Mouse (Mus musculus): ENCODE data around the gene Kcnf1. TPM values are rescaled to one million over a fixed set of nuclear protein-coding genes. Genes with fewer than 3 reads are reported as not detected.

Gene Kcnf1
- total RNA-seq, 2 experiments from 2014 or later = 4.2 to 15.5 TPM

DNA sequence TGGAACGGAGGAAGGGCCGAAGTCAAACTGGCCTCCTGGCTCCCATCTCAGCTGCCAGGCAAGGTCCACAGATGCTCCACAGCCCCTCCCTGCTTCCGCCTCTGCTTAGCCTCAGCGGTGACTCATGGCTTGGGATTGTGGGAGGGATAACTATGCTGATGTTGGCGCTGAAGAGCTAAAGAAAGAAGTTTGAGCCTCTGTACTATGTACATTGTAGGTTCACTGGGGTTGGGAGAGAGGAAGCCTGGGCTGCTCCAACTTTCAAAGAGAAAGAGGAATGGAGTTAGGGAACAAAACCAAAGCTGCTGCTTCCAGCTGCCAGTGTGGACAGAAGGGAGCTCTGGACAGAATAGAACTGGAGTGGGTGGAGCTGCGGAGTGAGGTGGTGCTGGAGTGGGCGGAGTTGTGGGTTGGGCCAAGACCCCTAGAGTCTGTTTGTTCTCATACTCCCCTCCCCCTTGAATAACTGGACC is 7.7 kb upstream of the Kcnf1 start:
- intact Hi-C loops (cut with DNase I) = no loop called here
- no peak overlapping the region for H3K4me3 ChIP-seq
- no peak for TF ChIP-seq CTCF (IDR thresholded peaks at IDR 0.05)
- DNase-seq = peak; percentile 28
- no peak overlapping the region for H3K27ac ChIP-seq

GRCm38 (mm10) chr12:17183788-17184187 is 7.1 kb upstream of the Kcnf1 start:
- H3K27ac ChIP-seq = no peak overlapping the region
- TF ChIP-seq CTCF (IDR thresholded peaks at IDR 0.05) = no peak
- intact Hi-C loops (cut with DNase I) = no loop called here
- H3K4me3 ChIP-seq = no peak overlapping the region
- DNase-seq = no peak

DNA sequence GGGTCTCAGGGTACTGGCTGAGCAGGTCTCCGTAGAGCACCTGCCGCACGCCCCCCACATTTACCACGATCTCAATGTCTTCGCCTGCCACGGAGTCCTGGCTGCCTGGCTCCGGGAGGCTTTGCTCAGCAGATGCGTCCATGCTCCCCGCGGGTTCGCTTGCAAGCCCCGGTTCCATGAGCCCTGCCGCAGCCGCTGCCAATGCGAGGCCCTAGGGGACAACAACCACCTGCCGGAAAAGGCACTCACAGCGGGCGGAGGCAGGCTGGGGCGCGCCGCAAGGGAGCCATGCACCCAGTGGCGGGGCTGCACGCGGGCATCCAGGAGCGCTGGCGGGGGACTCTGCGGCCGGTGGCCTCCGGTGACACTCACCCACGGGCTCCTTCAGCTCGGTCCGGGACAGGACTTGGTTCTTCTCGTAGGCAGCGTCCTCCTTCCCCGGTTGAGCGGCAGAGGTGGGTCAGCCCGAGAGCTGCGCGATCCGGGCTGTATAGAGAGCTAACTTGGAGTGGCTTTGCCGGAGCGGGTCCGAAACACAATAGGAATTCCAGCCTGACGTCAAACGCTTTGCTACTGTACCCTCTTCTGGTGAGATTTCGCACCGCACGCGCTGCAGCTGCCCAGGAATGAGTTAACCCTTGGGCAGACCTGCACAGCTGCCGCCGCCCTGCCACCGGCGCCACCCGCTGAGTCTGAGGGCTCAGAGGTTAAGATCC is 489 bp downstream of the Kcnf1 start:
- peak; percentile 62 for DNase-seq
- peak overlapping the region; percentile 44 for H3K27ac ChIP-seq
- TF ChIP-seq CTCF (IDR thresholded peaks at IDR 0.05) = no peak
- intact Hi-C loops (cut with DNase I) = loop anchor here (5.0 kb wide), 1 partner anchor 46 kb away; no protein-coding TSS in a partner anchor
- peak overlapping the region; percentile 72 for H3K4me3 ChIP-seq

GRCm38 (mm10) chr12:17175531-17175951 is 1.1 kb downstream of the Kcnf1 start:
- Histone ChIP-seq H3K4me3 (peak overlapping the region; percentile 72), H3K27ac (peak overlapping the region; percentile 44)
- DNase-seq = peak; percentile 49
- TF ChIP-seq CTCF (IDR thresholded peaks at IDR 0.05) = no peak
- intact Hi-C loops (cut with DNase I) = loop anchor here (5.0 kb wide), 1 partner anchor 47 kb away; no protein-coding TSS in a partner anchor

GRCm38 (mm10) chr12:17175124-17175523 is 1.6 kb downstream of the Kcnf1 start:
- TF ChIP-seq CTCF (IDR thresholded peaks at IDR 0.05) = no peak
- Histone ChIP-seq H3K4me3 (peak overlapping the region; percentile 72), H3K27ac (no peak overlapping the region)
- no peak for DNase-seq
- intact Hi-C loops (cut with DNase I) = loop anchor here (5.0 kb wide), 1 partner anchor 47 kb away; no protein-coding TSS in a partner anchor

DNA sequence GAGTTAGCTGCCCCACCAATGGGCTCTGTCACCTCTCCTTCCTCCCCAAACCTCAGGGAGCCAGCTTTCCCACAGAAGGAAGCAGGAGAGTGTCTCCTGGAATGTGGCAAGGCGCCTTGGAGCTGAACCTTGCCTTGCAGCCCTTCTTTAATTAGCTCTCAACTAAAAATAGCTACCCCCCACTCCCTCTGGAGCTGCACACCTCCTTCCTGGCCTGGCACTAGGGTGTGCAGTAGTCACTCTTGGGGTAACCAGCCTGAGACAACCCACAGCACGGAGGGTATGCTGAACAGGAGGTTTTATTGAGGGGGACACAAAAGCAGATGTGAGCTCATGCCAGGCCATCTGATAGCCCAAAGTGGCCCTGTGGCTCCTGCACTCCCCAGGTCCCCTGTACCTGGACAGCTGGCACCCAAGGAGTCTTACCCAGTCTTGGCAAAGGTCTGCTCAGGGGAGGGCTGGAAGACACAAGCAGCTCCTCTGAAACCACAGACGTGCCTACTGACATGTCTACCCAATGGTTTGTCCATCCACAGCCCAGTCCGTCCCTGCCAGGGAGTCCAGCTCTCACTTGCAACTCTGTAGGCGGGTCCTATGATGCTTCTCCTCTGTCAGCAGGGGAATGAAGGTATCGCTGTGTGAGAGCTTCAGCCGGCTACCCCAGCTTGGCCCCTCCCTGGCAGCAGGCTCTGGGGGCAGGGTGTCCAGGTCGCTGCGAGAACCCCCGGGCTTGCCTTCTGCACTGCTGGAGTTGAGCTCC is 2.4 kb downstream of the Kcnf1 start:
- DNase-seq = peak; percentile 67
- intact Hi-C loops (cut with DNase I) = no loop called here
- no peak for TF ChIP-seq CTCF (IDR thresholded peaks at IDR 0.05)
- peak overlapping the region; percentile 72 for H3K4me3 ChIP-seq
- peak overlapping the region; percentile 80 for H3K27ac ChIP-seq

DNA sequence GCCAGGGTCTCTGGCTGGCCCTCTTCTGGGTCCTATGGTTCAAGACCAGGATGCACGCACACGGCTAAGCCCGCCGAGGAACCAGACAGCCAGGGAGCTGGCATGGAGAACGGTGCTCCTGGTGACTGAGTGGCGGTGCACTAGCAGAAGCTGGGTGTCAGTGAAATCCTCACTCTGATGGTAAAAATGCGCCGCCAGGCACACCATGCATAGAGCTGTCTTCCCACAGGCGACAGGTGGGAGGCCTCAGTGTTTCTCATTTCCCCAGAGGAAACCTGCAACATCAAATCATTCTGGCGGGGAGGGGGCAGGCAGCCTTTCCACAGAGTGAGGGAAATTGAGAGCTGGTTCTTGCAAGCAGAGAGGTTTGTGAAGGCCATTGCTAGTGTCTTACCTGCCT is 6.3 kb downstream of the Kcnf1 start:
- no peak for DNase-seq
- intact Hi-C loops (cut with DNase I) = no loop called here
- no peak for TF ChIP-seq CTCF (IDR thresholded peaks at IDR 0.05)
- Histone ChIP-seq H3K4me3 (no peak overlapping the region), H3K27ac (no peak overlapping the region)

- intact Hi-C loops (cut with DNase I) = no loop called here
- TF ChIP-seq CTCF (IDR thresholded peaks at IDR 0.05) = no peak
Measured at GRCm38 (mm10) chr12:17166116-17166515, 10.6 kb downstream of the Kcnf1 start.

DNA sequence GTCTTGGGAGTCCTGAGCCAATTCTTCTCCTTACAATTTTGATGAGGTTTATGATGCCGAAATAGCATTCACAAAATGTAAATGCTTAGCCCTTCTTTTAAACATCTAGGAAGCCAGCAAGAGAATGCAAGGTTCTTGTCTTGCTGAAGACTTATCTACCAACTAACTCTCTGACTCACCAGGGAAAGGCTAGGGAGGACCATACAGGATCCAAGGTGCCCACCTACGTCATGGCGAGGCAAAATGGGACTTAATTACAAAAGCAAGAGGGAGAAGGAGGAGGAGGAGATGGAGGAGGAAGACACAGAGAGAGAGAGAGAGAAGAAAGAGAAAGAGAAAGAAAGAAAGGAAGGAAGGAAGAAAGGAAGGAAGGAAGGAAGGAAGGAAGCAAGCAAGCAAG is 12.7 kb downstream of the Kcnf1 start:
- no peak for TF ChIP-seq CTCF (IDR thresholded peaks at IDR 0.05)
- intact Hi-C loops (cut with DNase I) = no loop called here

More at GRCm38 (mm10) chr12:17166116-17166515, 10.6 kb downstream of the Kcnf1 start:
- no peak for DNase-seq
- Histone ChIP-seq H3K4me3 (no peak overlapping the region), H3K27ac (no peak overlapping the region)

GRCm38 (mm10) chr12:17159549-17159948 is 17.1 kb downstream of the Kcnf1 start:
- DNase-seq = no peak
- Histone ChIP-seq H3K27ac (no peak overlapping the region), H3K4me3 (no peak overlapping the region)
- TF ChIP-seq CTCF (IDR thresholded peaks at IDR 0.05) = no peak
- intact Hi-C loops (cut with DNase I) = no loop called here

More for the DNA sequence above, 12.7 kb downstream of the Kcnf1 start:
- no peak for DNase-seq
- Histone ChIP-seq H3K27ac (no peak overlapping the region), H3K4me3 (no peak overlapping the region)

GRCm38 (mm10) chr12:17157558-17157957 is 19.1 kb downstream of the Kcnf1 start:
- no peak for DNase-seq
- Histone ChIP-seq H3K27ac (no peak overlapping the region), H3K4me3 (no peak overlapping the region)
- no peak for TF ChIP-seq CTCF (IDR thresholded peaks at IDR 0.05)
- intact Hi-C loops (cut with DNase I) = no loop called here

DNA sequence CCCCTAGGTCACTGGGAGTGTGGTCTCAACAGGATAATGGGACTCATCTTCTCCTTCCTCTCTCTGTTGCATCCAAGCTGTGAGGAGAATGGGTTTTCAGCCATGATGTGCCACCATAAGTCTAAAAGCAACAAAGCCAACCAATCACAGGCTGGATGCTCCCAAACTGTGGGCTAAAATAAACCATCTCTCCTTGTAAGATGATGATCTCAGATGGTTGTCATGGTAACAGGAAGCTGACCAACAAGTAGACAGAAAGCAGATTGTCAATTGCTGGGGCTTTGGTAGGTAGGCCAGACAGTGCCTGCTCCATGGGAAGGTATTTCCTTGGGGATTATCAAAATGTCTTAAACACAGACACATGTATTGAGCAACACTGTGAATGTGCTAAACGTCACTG is 20.9 kb downstream of the Kcnf1 start:
- no peak for TF ChIP-seq CTCF (IDR thresholded peaks at IDR 0.05)
- intact Hi-C loops (cut with DNase I) = no loop called here
- no peak for DNase-seq
- no peak overlapping the region for H3K4me3 ChIP-seq
- H3K27ac ChIP-seq = no peak overlapping the region

GRCm38 (mm10) chr12:17152840-17153239 is 23.8 kb downstream of the Kcnf1 start:
- DNase-seq = no peak
- intact Hi-C loops (cut with DNase I) = no loop called here
- TF ChIP-seq CTCF (IDR thresholded peaks at IDR 0.05) = no peak
- H3K4me3 ChIP-seq = no peak overlapping the region
- no peak overlapping the region for H3K27ac ChIP-seq
